Mouse (Mus musculus) embryonic facial prominence, embryonic 15.5 days (tissue): Measurements from ENCODE around the gene Sv2b. TPM values are rescaled to one million over a fixed set of nuclear protein-coding genes. Genes with fewer than 3 reads are reported as not detected.

ENCODE experiments used
- ATAC-seq: fragments of 200-750 bp; cut with Nextera tagmentation; 2 replicates; pipeline ENCODE4 v1.8.0; 2017; ENCODE audit warnings: low read depth, moderate TSS enrichment; ENCODE audit not compliant: insufficient number of reproducible peaks, low FRiP score, low TSS enrichment
- H3K27ac ChIP-seq: fragments of 300-500 bp; sonication (generic); replicated peaks from 2 replicates; pipeline ENCODE4 v1.5.1; 2015; ENCODE audit warnings: mild to moderate bottlenecking, inconsistent platforms
- H3K27me3 ChIP-seq: fragments of 300-500 bp; sonication (generic); 2 replicates; pipeline ENCODE4 v1.6.1; 2015; ENCODE audit warnings: inconsistent platforms
- H3K36me3 ChIP-seq: fragments of 300-500 bp; sonication (generic); 2 replicates; pipeline ENCODE4 v1.6.1; 2015; ENCODE audit warnings: mild to moderate bottlenecking, inconsistent platforms
- H3K4me1 ChIP-seq: fragments of 300-500 bp; sonication (generic); 2 replicates; pipeline ENCODE4 v1.6.1; 2015; ENCODE audit warnings: inconsistent platforms
- H3K4me2 ChIP-seq: fragments of 300-500 bp; sonication (generic); replicated peaks from 2 replicates; pipeline ENCODE4 v1.6.1; 2015; ENCODE audit warnings: mild to moderate bottlenecking, inconsistent platforms
- H3K4me3 ChIP-seq: fragments of 300-500 bp; sonication (generic); replicated peaks from 2 replicates; pipeline ENCODE4 v1.5.1; 2015; ENCODE audit warnings: mild to moderate bottlenecking, inconsistent platforms
- H3K9ac ChIP-seq: fragments of 300-500 bp; sonication (generic); 2 replicates; pipeline ENCODE4 v1.6.1; 2015; ENCODE audit warnings: inconsistent platforms
- H3K9me3 ChIP-seq: fragments of 300-500 bp; sonication (generic); replicated peaks from 2 replicates; pipeline ENCODE4 v1.6.1; 2016; ENCODE audit warnings: inconsistent platforms
- WGBS: fragments of 180-500 bp; shearing (Covaris S2); methylation state at CpG from one replicate; pipeline ENCODE4 v1.1.7; 2015; 5-methylcytosine and 5-hydroxymethylcytosine counted together
- polyA plus RNA-seq: library from polyadenylated mRNA; unstranded; fragments of >200 nt; fragmentation: Nextera tagmentation; extraction: Ambion mirVana; gene quantifications from 2 replicates; pipeline ENCODE4 v1.2.1, GENCODE M21; 2015

Sv2b gene
- polyA plus RNA-seq, 1 experiment from 2014 or later, result 2.3 TPM

GRCm38 (mm10) chr7:75265241-75265640 is 43.8 kb downstream of the Sv2b start:
- H3K4me1 ChIP-seq, result no peaks in the 10 kb centered on the region
- ATAC-seq, result no peak
- H3K4me3 ChIP-seq, result no peak overlapping the region
- H3K36me3 ChIP-seq, result no peaks in the 10 kb centered on the region
- no peaks in the 10 kb centered on the region for H3K9me3 ChIP-seq
- H3K27ac ChIP-seq, result no peak overlapping the region
- WGBS, result 59% methylated on average over 4 of the region's 4 CpGs
- no peaks in the 10 kb centered on the region for H3K27me3 ChIP-seq
- no peak overlapping the region for H3K9ac ChIP-seq
- no peak overlapping the region for H3K4me2 ChIP-seq

- Histone ChIP-seq H3K9ac (no peak overlapping the region), H3K27ac (no peak overlapping the region)
These were observed 49.1 kb downstream of the Sv2b start for GRCm38 (mm10) chr7:75259945-75260344.

GRCm38 (mm10) chr7:75253611-75254250 is 55.3 kb downstream of the Sv2b start:
- no peak for ATAC-seq

More at GRCm38 (mm10) chr7:75259945-75260344, 49.1 kb downstream of the Sv2b start:
- Histone ChIP-seq H3K4me3 (no peak overlapping the region), H3K27me3 (no peaks in the 10 kb centered on the region), H3K9me3 (no peaks in the 10 kb centered on the region), H3K4me2 (no peak overlapping the region), H3K36me3 (no peaks in the 10 kb centered on the region), H3K4me1 (no peaks in the 10 kb centered on the region)
- ATAC-seq, result no peak
- WGBS, result 62% methylated on average over 3 of the region's 3 CpGs

GRCm38 (mm10) chr7:75240754-75241507 is 68.1 kb downstream of the Sv2b start:
- H3K4me2 ChIP-seq, result no peak overlapping the region
- H3K27me3 ChIP-seq, result no peaks in the 10 kb centered on the region
- ATAC-seq, result no peak
- no peaks in the 10 kb centered on the region for H3K4me1 ChIP-seq
- no peak overlapping the region for H3K27ac ChIP-seq
- H3K9me3 ChIP-seq, result no peaks in the 10 kb centered on the region
- no peak overlapping the region for H3K9ac ChIP-seq
- 49% methylated on average over 8 of the region's 8 CpGs for WGBS
- H3K4me3 ChIP-seq, result no peak overlapping the region
- H3K36me3 ChIP-seq, result no peaks in the 10 kb centered on the region

More at GRCm38 (mm10) chr7:75253611-75254250, 55.3 kb downstream of the Sv2b start:
- H3K4me2 ChIP-seq, result no peak overlapping the region
- H3K9ac ChIP-seq, result no peak overlapping the region
- H3K4me3 ChIP-seq, result no peak overlapping the region
- no peaks in the 10 kb centered on the region for H3K9me3 ChIP-seq
- no peaks in the 10 kb centered on the region for H3K36me3 ChIP-seq
- 80% methylated on average over 8 of the region's 8 CpGs for WGBS
- H3K27me3 ChIP-seq, result no peaks in the 10 kb centered on the region
- H3K4me1 ChIP-seq, result no peaks in the 10 kb centered on the region
- H3K27ac ChIP-seq, result no peak overlapping the region

- 93% methylated on average over 1 of the region's 1 CpGs for WGBS
These were observed 72.7 kb downstream of the Sv2b start for GRCm38 (mm10) chr7:75236386-75236785.

GRCm38 (mm10) chr7:75224206-75224605 is 84.9 kb downstream of the Sv2b start:
- Histone ChIP-seq H3K36me3 (no peaks in the 10 kb centered on the region), H3K9ac (no peak overlapping the region), H3K27ac (no peak overlapping the region), H3K9me3 (no peaks in the 10 kb centered on the region), H3K4me2 (no peak overlapping the region), H3K4me3 (no peak overlapping the region), H3K4me1 (no peaks in the 10 kb centered on the region), H3K27me3 (no peaks in the 10 kb centered on the region)
- ATAC-seq, result no peak
- 94% methylated on average over 4 of the region's 4 CpGs for WGBS

More at GRCm38 (mm10) chr7:75236386-75236785, 72.7 kb downstream of the Sv2b start:
- no peaks in the 10 kb centered on the region for H3K27me3 ChIP-seq
- H3K27ac ChIP-seq, result no peak overlapping the region
- no peaks in the 10 kb centered on the region for H3K4me1 ChIP-seq
- H3K9ac ChIP-seq, result no peak overlapping the region
- H3K9me3 ChIP-seq, result no peaks in the 10 kb centered on the region
- H3K4me3 ChIP-seq, result no peak overlapping the region
- H3K4me2 ChIP-seq, result no peak overlapping the region
- no peak for ATAC-seq
- H3K36me3 ChIP-seq, result no peaks in the 10 kb centered on the region

GRCm38 (mm10) chr7:75222704-75223431 is 86.2 kb downstream of the Sv2b start:
- no peaks in the 10 kb centered on the region for H3K36me3 ChIP-seq
- H3K27me3 ChIP-seq, result no peaks in the 10 kb centered on the region
- H3K4me1 ChIP-seq, result no peaks in the 10 kb centered on the region
- ATAC-seq, result no peak
- no peak overlapping the region for H3K4me2 ChIP-seq
- no peak overlapping the region for H3K27ac ChIP-seq
- H3K9ac ChIP-seq, result no peak overlapping the region
- no peaks in the 10 kb centered on the region for H3K9me3 ChIP-seq
- 51% methylated on average over 7 of the region's 7 CpGs for WGBS
- no peak overlapping the region for H3K4me3 ChIP-seq

- WGBS, result 21% methylated on average over 1 of the region's 1 CpGs
- Histone ChIP-seq H3K27me3 (no peaks in the 10 kb centered on the region), H3K36me3 (no peaks in the 10 kb centered on the region), H3K9me3 (no peaks in the 10 kb centered on the region), H3K27ac (no peak overlapping the region), H3K4me3 (no peak overlapping the region), H3K9ac (no peak overlapping the region), H3K4me1 (no peaks in the 10 kb centered on the region), H3K4me2 (no peak overlapping the region)
- ATAC-seq, result no peak
These were observed 88.3 kb downstream of the Sv2b start for GRCm38 (mm10) chr7:75220786-75221185.

GRCm38 (mm10) chr7:75220296-75220695 is 88.8 kb downstream of the Sv2b start:
- no peaks in the 10 kb centered on the region for H3K4me1 ChIP-seq

GRCm38 (mm10) chr7:75216180-75216579 is 92.9 kb downstream of the Sv2b start:
- Histone ChIP-seq H3K4me1 (no peaks in the 10 kb centered on the region), H3K4me3 (no peak overlapping the region), H3K36me3 (no peaks in the 10 kb centered on the region), H3K27me3 (no peaks in the 10 kb centered on the region), H3K27ac (no peak overlapping the region), H3K4me2 (no peak overlapping the region), H3K9me3 (no peaks in the 10 kb centered on the region), H3K9ac (no peak overlapping the region)
- no peak for ATAC-seq
- WGBS, result 88% methylated on average over 7 of the region's 7 CpGs

More at GRCm38 (mm10) chr7:75220296-75220695, 88.8 kb downstream of the Sv2b start:
- Histone ChIP-seq H3K9me3 (no peaks in the 10 kb centered on the region), H3K4me3 (no peak overlapping the region), H3K27ac (no peak overlapping the region), H3K9ac (no peak overlapping the region), H3K4me2 (no peak overlapping the region), H3K27me3 (no peaks in the 10 kb centered on the region), H3K36me3 (no peaks in the 10 kb centered on the region)
- ATAC-seq, result no peak

GRCm38 (mm10) chr7:75209221-75209641 is 99.8 kb downstream of the Sv2b start:
- no peak for ATAC-seq
- H3K27ac ChIP-seq, result no peak overlapping the region
- 50% methylated on average over 4 of the region's 4 CpGs for WGBS

More at GRCm38 (mm10) chr7:75209221-75209641, 99.8 kb downstream of the Sv2b start:
- Histone ChIP-seq H3K27me3 (no peaks in the 10 kb centered on the region), H3K36me3 (no peaks in the 10 kb centered on the region), H3K4me2 (no peak overlapping the region), H3K9ac (no peak overlapping the region), H3K4me3 (no peak overlapping the region), H3K9me3 (no peaks in the 10 kb centered on the region), H3K4me1 (no peaks in the 10 kb centered on the region)
